Mouse (Mus musculus) Patski (cell line): ENCODE data around the gene Slc35a2. TPM values are rescaled to one million over a fixed set of nuclear protein-coding genes. Genes with fewer than 3 reads are reported as not detected.

ENCODE experiments used
- ATAC-seq: fragments of 100-300 bp; one replicate; pipeline ENCODE4 v1.8.0; 2021
- CTCF ChIA-PET: fragments of 350-600 bp; sonication (Branson Sonifier 250); formaldehyde crosslinking; loops from one replicate; lab custom pipeline; 2022; ENCODE audit warnings: inconsistent platforms; lab: Charles Lee
- POLR2A ChIA-PET: fragments of 350-600 bp; sonication (Branson Sonifier 250); formaldehyde crosslinking; loops from one replicate; lab custom pipeline; 2022; ENCODE audit warnings: antibody characterized with exemption, inconsistent platforms; lab: Charles Lee
- DNase-seq: peaks from one replicate; pipeline ENCODE4 v3.0.0-alpha.2; 2011; ENCODE audit warnings: low read depth, low spot score
- H3K27me3 ChIP-seq: fragments of 371-371 bp; one replicate; pipeline ENCODE4 v1.5.1; 2021
- CTCF ChIP-seq: fragments of 100-300 bp; IDR thresholded peaks from one replicate; pipeline ENCODE4 v1.5.1; 2021
- in situ Hi-C: fragments of 300-500 bp; cut with MboI; formaldehyde crosslinking; loops from 3 replicates; pipeline ENCODE4 v1.11.1; 2018; ENCODE audit warnings: low pct_unique_long_range_greater_than_20kb, mixed read lengths
- polyA plus RNA-seq: library from polyadenylated mRNA; unstranded; gene quantifications from one replicate; pipeline ENCODE4 v1.2.3, GENCODE M21; 2021

The Slc35a2 gene
- polyA plus RNA-seq, result 52.7 TPM

DNA sequence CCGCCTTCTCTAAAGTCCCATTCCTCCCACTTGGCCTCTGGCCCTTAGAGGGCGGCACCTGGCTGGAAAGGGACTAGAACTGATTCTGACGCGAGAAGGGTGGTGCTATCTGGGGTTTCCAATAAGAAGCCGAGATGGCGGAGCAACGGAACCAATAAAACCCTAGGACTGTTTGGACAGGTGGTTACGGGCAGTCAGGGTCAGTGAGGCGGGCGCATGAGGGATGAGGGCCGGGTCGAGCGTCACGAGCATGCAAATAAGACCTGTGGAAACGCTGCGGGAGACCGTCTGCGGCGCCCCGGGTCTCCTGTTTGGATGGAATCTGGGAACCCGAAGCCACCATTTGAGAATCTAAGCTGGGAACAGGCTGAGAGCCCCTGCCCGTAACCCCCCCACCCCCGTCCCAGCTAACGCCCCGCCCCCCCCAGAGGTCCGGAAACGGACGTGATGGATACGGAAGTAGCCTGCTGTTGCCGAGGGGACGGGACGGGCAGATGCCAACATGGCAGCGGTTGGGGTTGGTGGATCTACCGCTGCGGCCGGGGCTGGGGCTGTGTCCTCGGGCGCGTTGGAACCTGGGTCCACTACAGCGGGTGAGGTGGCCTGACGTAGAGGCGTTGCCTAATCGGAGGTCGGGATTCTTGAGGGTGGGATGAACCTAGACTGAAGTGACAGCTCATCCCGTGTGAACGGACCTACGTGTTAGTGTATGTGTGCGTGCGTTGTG, at the start of gene Slc35a2:
Gene Slc35a2, plus strand, starts transcription at position 188 of the 727 bp plus-strand sequence.
- ATAC-seq, result peak; percentile 68
- H3K27me3 ChIP-seq, result peaks cover 3% of the 10 kb centered on the region
- DNase-seq, result no peak
- in situ Hi-C loops, result no loop called here
- ChIA-PET CTCF (no interaction called here), POLR2A (interaction anchor here (2.3 kb wide), 1 partner anchor 15 kb away, joined by 7 read pairs; the partner anchor contains the start of genes Pqbp1 and Timm17b)
- no peak for TF ChIP-seq CTCF

DNA sequence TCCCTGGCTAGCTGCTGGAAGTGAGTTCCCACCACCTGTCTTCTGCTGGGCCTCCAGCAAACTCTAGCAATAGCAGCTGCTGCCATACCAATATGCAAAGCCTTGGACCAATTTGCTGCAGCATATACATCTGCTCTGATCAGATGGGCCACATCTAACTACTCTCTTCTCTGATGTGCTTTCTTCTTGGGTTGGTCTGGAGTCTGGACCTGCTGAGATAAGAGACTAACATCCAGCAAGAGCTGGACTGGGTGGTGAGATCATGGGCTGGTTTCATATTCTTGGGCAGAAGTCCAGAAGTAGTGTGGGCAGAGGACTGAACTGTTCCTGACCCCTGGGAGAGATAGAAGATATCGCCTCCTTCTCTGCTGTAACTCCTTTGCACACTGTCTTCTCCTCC, 46.7 kb upstream of the Slc35a2 start:
- ATAC-seq (no peak), DNase-seq (no peak)
- in situ Hi-C loops, result no loop called here
- POLR2A ChIA-PET, result no interaction called here
- no peaks in the 10 kb centered on the region for H3K27me3 ChIP-seq
- no peak for TF ChIP-seq CTCF
- CTCF ChIA-PET, result no interaction called here

DNA sequence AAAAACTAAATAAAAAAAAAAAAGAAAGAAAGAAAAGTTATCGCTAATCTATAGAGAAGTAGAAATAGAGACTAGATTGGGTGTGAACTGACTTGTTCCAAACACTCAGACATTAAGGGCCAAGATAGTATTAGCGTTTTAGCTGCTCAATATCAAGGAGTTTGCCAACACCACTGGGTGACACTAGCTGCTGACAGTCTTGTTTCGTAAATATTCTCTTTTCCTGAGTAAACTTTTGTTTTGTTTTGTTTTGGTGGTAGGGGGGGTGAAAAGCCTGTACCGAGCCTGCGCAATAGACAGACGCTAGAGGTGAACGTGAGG, 43.0 kb upstream of the Slc35a2 start:
- ChIA-PET CTCF (no interaction called here), POLR2A (no interaction called here)
- H3K27me3 ChIP-seq, result no peaks in the 10 kb centered on the region
- TF ChIP-seq CTCF, result no peak
- in situ Hi-C loops, result no loop called here
- ATAC-seq, result no peak
- no peak for DNase-seq

DNA sequence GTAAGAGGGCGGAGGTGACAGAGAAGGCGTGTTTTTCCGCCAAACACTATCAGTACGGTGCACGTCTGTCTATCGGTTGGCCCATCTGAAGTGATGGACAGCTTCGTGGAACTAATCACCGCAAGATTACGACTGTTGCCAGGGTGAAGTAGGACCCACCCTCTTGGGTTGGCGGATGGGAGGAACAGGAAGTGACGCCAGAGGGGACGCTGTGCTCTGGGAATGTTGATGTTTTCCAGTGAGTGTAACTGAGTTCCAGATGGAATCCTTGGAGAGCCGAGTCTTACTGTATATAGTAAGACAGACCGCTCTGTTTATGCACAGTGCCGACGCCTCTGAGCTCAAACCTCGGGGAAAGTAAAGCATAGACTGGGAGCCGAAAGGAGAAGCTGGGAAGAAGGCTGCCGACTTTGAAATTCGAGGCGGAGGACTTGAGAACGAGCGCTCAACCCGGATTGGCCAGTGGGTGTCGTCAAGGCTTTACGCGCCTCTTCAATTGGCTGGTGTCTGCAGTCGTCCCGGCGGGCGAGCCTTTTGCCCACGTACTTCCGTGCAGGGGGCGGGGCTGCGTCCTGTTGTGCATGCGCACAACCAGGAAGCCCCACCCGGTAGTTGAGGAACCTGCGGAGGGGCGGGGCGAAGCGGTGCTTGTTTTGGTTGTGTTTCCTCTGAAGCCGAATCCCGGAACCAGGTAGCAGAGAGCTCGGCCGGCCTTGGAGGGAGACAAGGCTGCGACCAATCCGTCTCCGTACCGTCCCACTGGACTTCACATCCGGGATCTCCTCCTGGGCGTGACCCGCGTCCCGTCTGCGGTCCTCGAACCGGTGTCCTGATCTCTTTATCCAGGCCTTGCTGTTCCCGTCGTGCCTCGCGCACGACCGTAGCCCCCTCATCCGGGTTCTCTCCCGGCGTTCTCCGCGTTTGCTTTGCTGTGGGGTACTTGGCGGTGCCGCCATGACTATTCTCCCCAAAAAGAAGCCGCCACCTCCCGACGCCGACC, 42.4 kb upstream of the Slc35a2 start, which contains the start of gene Otud5:
Gene Otud5, plus strand, starts transcription at position 202 of the 1,000 bp plus-strand sequence.
- POLR2A ChIA-PET, result no interaction called here
- no peaks in the 10 kb centered on the region for H3K27me3 ChIP-seq
- ATAC-seq (peak; percentile 88), DNase-seq (peak; percentile 70)
- in situ Hi-C loops, result no loop called here
- no peak for TF ChIP-seq CTCF
- CTCF ChIA-PET, result no interaction called here

DNA sequence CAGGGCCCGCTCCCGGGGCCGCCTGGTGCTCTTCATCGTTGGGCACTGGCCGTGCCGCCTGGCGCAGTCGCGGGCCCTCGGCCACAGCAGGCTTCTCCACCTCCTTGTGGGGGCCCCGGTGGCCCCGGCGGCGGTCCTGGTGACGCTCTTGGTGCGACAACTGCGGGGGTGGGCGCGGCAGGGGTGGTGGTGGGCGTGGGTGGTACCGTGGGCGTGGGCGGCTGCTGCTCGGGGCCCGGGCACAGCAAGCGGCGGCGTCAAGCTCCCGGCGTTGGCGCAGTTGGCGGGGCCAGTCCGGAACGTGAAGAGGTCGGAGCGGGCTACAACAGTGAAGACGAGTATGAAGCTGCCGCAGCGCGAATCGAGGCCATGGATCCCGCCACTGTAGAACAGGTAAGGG, 41.5 kb upstream of the Slc35a2 start:
- CTCF ChIA-PET, result no interaction called here
- DNase-seq (no peak), ATAC-seq (peak; percentile 12)
- POLR2A ChIA-PET, result no interaction called here
- no peak for TF ChIP-seq CTCF
- in situ Hi-C loops, result no loop called here
- no peaks in the 10 kb centered on the region for H3K27me3 ChIP-seq

DNA sequence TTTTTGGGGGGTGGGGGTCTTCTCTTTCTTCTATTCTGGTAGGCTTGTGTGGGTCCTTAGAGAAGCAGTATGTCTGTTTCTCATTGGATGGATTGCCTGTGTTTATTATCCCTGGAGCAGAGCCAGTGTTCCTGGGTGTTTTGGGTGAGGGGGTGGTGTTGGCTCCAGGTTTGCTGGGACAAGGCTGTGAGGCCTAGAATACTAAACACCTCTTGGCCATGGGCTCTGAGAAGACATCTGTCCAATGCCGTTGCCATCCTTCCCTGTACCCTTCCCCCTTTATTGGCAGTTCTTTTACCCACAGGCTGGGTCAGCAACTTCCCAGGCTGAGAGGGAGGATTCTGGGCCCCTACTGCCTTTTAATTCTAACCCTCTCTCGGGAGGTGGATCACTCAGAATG, 36.0 kb upstream of the Slc35a2 start:
- POLR2A ChIA-PET, result no interaction called here
- in situ Hi-C loops, result no loop called here
- no peak for ATAC-seq
- TF ChIP-seq CTCF, result no peak
- H3K27me3 ChIP-seq, result no peaks in the 10 kb centered on the region
- CTCF ChIA-PET, result no interaction called here
- DNase-seq, result no peak

DNA sequence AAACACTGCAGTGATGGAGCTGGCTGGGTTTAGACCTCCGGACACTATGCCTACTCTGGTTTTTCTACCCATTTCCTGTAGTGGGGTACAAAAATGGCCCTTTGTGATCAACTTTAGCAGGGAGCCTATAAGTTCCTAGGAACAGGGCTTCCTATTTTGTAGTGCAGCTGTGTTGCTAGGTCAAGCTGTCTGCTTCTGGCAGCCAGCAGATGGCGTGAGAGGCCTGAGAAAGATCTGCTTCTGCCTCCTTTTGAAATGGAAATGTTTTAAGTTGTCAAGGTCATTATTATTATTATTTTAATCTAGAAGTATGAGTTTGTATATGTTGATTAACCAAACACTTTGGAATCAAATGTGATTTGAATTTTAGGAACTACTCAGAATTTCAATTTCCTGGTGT, 29.2 kb upstream of the Slc35a2 start:
- DNase-seq (no peak), ATAC-seq (no peak)
- no peaks in the 10 kb centered on the region for H3K27me3 ChIP-seq
- in situ Hi-C loops, result no loop called here
- CTCF ChIA-PET, result no interaction called here
- TF ChIP-seq CTCF, result peak; percentile 81
- POLR2A ChIA-PET, result no interaction called here

DNA sequence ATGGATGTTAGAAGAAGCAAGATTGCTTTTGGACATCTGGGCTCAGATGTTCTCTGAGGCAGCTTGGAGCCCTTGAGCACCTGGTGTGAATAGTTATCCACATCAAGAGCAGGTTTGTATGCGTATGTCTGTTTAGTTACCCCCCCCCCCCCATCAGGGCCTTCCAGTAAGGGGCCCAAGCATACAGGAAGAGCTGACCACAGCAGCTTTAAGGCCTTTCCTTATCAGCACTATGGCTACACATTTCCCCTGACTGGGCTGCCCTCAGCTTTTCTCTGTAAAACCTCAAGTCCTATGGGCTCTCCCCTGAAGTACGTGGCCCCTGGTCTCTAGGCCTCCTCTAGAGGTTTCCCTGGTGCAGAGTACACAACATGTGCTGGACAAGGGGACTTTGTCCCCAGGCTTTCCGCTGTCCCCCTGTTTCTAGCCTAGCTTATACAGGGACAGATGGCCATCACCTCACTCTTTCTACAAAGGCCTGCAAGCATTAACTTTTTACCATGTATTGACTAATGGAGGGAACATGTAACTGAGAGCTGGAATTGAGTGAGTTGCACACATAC, 24.6 kb upstream of the Slc35a2 start:
- TF ChIP-seq CTCF, result no peak
- ChIA-PET CTCF (interaction anchor here (0.8 to 1.1 kb wide), 2 partner anchors 9 to 12 kb away, joined by 3 read pairs; no protein-coding TSS in a partner anchor), POLR2A (no interaction called here)
- H3K27me3 ChIP-seq, result peaks cover 9% of the 10 kb centered on the region
- in situ Hi-C loops, result no loop called here
- DNase-seq, result no peak
- ATAC-seq, result no peak

DNA sequence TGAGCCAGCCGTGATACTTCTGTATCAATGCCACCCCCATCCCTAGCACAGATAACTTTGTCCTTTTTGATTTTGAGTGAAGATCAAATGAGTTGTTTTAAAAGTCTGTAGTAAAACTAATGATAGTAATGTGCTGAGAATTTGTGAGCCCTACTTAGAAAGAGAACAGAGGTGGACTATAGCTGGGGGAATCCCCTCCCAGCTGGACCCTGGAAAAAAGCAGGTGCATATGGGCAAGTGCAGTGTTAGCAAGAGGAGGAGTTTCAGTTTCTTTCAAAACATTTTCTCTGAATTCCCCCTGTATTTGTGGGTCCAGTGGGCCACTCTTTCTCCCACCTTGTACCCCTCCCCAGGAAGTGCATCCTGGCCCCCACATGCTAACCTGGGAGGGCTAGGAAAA, 20.6 kb upstream of the Slc35a2 start:
- ATAC-seq (no peak), DNase-seq (no peak)
- peaks cover 9% of the 10 kb centered on the region for H3K27me3 ChIP-seq
- no peak for TF ChIP-seq CTCF
- POLR2A ChIA-PET, result no interaction called here
- CTCF ChIA-PET, result no interaction called here
- in situ Hi-C loops, result no loop called here

DNA sequence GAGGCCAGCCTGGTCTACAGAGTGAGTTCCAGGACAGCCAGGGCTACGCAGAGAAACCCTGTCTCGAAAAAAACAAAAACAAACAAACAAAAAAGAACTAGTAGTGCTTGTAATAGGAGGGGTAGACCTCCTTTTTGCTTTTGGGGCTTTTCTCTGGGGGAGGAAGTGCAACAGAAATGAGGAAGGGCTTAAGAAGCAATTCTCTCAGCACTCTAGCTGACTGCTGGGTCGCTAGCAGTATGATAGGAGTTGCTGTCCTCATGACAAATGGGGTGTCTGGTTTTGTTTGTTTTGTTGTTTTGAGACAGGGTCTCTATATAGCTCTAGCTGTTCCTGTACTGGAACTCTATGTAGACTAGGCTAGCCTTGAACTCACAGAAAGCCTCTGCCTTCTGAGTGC, 19.3 kb upstream of the Slc35a2 start:
- ATAC-seq, result no peak
- ChIA-PET POLR2A (no interaction called here), CTCF (no interaction called here)
- no peak for DNase-seq
- in situ Hi-C loops, result no loop called here
- H3K27me3 ChIP-seq, result peaks cover 9% of the 10 kb centered on the region
- TF ChIP-seq CTCF, result no peak
